Mouse (Mus musculus) ES-E14 (cell line): Measurements from ENCODE around the gene Fam25c.

Experiments
- CHD2 ChIP-seq: IDR thresholded peaks from 2 replicates; pipeline ENCODE4 v1.6.1; 2014; ENCODE audit warnings: mild to moderate bottlenecking, low read depth, low read length, inconsistent platforms
- HCFC1 ChIP-seq: IDR thresholded peaks from 2 replicates; pipeline ENCODE4 v1.6.1; 2012; ENCODE audit warnings: low read length, inconsistent platforms, borderline replicate concordance; ENCODE audit not compliant: insufficient read depth
- MAFK ChIP-seq: IDR thresholded peaks from 2 replicates; pipeline ENCODE4 v1.6.1; 2014; ENCODE audit warnings: mild to moderate bottlenecking, low read depth, low read length, inconsistent platforms; ENCODE audit not compliant: insufficient read depth
- ZC3H11A ChIP-seq: IDR thresholded peaks from 2 replicates; pipeline ENCODE4 v1.6.1; 2012; ENCODE audit warnings: low read depth, mild to moderate bottlenecking, inconsistent platforms, low read length, borderline replicate concordance

GRCm38 (mm10) chr14:34347084-34347483 is 8.1 kb downstream of the Fam25c start:
- TF ChIP-seq HCFC1 (no peak), ZC3H11A (no peak), CHD2 (no peak), MAFK (no peak)
